Mouse (Mus musculus) layer of hippocampus, adult 9-11 months (tissue): ENCODE results near the gene Sesn3.

Source experiments
- DNase-seq: peaks from one replicate; pipeline ENCODE4 v3.0.0; 2022

Sesn3 gene

DNA sequence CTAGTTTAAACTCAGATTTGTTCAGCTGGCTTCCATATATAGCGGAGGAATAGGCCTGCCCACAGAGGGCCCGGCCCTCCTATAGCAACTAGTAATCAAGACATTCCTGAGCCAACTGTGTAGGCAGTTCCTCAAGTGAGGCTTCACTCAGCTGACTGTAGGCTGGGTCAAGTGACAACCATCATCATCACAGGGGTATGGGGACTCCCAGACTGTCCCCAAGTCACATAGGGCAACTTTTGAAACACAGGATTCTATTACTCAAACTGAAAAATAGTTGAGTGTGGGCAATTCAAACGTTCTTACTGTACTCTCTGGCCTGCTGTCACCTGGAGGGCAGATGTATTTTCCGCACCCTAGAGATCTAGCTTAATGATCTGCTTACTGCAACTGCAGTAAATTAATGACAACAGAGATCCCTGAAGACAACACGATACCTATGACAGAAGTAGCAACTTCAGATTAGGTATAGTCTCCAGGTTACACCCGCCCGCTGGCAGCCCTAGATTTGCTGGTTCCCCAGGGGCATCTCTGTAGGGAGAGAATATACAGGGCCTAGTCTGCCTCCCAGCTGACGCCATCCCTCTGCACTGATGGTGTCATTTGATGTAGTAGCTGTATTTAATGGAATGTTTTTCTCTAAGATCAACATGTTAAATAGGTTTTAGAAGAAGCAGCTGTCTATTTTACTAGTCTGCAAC, 87.4 kb downstream of the Sesn3 start:
- no peak for DNase-seq

DNA sequence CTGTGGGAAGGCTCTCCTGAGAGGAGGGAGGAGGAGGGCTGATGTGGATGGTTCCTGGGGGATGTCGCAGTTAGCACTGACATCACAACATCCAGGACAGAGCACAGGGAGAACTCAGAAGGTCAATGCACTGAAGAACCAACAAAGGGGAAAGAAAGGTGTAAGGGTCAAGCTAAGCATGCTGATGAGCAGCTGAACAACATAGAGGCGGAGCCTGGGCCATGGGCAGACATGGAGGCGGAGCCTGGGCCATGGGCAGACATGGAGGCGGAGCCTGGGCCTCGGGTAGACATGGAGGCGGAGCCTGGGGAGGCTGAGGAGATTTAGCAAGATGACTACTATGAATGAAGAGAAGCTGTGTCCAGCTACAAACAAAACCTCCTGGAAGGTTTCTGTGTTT, 88.7 kb downstream of the Sesn3 start:
- DNase-seq, result no peak

DNA sequence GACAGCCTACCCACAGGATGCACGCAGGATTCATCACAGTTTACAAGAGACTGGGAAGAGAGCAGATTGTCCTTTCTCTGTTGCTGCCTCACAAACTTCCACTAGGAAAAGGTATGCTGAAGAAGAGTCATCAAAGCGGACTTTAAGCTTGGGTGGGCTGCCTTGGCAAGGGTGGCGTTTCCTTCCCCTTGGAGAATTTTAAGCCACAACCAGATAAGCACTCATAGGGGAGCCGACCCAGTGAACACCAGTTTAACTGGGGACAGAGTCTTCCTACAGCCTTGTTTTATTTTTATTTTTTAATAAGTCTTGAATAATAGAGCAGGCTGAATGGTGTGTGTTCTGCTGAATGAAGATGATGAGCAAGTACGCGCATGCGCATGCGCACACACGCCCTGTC, 89.9 kb downstream of the Sesn3 start:
- no peak for DNase-seq

DNA sequence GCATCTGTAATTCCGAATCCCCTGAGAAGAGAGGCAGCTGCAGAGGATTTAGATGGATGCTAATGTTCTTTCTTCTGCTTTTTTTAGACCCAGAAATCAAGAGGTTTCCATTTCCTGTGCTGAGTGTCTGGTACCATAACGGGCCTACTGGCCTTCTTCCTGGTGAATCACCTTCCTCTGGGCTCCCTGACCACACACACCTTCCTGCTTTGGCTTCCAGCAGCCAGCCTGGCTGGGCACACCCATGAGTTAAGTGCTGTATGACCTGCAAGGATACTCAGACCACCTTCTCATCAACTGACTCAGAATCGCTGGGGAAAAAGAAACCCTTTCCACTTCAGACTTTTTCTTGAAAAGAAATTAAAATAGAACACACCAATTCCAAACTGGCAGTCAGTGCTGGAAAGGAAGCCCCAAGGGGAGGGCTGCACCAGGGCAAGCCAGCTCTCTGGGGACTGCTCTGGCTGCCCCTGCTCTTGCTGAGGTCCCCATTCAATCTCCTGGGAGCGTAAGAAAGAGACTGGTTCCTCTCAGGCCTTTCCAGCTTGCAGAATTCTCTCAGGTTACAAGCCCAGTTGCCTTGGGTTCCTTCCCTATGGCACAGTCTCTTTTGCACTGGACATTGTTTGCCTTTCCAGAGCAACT, 90.7 kb downstream of the Sesn3 start:
- DNase-seq, result no peak

DNA sequence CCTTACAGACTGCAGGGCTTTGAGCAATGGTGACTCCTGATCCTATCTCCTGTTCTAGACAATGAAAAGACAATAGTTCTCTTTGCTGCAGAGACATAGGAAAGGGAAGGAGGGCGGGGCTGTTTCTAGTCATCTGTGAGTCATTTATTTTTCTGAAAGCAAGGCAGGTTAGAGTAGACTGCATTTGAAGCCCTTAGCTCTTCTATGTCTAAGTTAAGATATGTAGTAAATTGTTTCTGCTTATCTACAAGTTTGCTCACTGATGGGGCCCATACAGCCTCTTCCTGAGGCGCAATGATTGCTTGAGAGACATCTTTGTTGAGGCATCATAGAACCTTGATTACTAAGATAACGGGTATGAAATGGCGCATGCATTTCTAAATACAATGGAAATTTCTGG, 93.0 kb downstream of the Sesn3 start:
- no peak for DNase-seq

DNA sequence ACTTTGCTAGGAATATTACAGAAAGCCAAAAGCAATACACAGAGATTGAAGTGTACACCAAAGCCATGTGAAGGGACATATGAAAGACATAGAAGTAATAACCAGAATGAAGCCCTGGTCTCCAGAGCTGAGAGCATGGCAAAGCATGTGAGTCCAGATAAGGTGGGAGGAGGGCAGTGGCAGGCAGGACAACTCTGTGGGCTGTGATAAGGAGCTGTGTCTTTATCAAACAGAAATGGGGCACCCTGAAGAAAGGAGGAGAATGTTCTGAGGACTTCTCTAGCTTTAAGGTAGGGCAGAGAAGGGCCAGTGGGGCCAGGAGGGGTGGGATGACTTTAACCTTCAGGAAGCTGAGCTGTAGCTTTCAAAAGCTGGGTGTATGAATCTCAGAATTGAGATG, 94.4 kb downstream of the Sesn3 start:
- DNase-seq, result no peak

DNA sequence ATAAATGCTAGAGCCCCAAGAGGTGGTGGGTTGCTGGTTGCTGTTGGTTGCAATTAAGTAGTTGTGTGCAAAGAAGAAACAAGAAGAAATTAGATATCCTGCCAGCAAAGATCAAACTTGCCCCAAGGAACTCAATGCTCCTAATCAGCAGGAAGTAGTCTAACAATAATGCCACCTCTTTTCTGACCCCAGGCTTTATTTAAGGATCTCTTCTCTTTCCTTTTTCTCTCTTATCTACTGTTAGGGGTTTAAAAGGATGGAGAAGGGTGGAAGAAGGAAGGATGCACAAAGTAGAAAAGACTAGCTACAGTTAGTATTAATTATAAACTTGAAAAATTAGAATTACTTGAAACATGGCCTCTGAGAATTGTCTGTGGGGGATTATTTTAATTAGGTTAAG, 97.6 kb downstream of the Sesn3 start:
- no peak for DNase-seq

DNA sequence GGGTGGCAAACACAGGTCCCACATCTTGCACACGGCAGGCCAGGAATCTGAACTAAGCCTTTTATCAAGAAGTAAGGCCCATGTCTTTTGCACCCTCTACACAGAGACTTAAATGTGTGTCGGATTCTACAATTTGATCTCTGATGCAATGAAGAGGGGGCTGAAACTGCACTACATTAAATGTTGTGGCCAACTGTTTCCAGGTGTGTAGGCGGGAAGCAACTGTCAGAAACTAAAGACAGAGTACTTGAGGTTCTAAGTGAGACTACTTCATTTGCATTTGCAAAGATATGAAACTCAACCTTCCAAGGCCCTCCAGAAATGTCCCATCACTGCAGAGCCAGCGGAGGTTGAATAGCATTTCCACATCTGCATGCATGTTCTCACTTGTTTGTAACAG, 101.3 kb downstream of the Sesn3 start:
- peak; percentile 41 for DNase-seq

DNA sequence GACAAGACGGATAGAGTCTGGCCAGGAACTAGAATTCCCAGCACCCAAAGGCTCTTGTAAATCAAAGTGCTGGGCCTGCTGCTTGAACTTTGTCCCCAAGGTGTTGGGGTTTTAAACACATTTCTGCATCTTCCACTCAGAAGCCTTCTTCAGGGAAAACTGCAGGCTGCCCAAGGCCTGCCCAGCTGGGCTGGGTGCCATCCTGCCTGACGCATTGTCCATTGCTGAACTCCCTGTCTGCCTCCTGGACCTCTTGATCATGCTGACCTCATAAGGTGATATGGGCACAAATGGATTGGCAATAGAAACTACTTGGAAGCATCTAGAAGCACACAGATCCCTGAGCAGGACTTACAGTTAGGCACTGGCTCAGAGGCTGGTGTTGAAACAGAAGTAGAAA, 103.3 kb downstream of the Sesn3 start:
- DNase-seq, result no peak

DNA sequence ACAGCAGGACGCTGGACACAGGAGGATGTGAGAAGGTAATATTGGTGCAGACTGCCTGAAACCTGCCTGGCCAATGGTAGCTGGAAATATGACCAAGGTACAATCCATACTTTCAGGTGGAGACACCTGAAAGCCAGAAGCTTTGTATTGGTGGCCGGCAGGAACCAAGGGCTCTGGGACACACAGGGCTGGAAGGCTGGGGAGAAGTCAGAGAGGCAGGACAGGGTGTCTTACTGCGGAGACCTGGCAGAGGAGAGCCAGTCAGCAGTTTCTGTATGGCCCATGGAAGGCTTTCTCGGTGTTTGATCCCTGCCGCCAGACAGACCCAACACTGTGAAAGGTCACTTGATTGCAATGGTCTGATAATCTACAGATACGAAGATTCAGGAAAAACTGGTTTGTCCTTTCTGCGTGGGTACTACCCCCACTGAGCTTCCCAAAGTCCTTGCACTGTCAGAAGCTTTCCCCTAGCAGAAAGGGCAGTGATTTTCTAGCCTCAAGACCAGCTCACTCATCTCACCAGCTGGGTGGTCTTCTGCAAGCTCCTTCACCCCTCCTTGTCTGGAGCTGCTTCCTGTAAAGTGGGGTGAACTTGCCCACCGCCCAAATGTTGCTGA, 105.0 kb downstream of the Sesn3 start:
- DNase-seq, result no peak

DNA sequence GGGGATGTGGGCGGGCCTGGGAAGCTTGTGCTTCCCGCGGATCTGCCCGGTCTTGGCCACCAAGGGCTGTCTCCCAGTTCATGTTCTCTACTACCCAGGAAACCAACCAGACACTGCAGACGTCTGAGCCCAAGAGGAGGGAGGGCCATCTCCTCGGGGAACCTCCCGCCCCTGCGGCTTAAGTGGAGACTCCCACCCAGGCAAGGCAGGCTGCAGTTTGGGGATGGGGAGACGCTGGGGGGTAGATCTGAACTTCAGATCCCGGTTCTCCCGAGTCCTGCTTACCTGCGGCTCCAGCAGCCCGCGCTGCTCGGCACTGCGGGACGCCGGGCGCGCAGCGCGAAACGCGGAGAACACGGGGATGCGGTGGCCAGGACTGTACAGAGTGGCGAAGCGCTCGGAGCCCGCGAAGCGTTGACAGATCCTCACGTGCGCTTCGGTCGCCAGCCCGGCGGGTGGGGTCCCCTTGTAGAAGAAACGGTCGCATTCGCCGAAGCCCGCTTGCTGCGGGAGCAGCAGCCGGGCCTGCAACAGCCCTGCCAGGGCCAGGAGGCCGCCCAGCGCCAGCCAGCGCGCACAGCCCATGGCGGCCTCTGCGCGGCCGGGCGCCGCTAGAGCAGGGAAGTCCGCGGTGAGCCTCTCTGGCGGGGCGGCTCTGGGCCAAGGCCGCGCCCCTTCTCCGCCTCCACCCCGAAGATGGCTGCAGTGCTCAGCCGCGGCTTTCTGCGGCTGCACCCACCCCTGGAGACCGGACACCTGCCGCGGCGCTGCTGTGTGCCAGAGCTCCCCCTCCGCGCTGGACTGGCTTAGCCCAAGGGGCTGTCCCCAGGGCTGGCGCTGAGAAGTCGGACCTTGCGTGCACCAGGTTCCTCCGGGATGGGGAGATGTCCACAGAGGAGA, 105.8 kb downstream of the Sesn3 start:
- DNase-seq, result peak; percentile 85

DNA sequence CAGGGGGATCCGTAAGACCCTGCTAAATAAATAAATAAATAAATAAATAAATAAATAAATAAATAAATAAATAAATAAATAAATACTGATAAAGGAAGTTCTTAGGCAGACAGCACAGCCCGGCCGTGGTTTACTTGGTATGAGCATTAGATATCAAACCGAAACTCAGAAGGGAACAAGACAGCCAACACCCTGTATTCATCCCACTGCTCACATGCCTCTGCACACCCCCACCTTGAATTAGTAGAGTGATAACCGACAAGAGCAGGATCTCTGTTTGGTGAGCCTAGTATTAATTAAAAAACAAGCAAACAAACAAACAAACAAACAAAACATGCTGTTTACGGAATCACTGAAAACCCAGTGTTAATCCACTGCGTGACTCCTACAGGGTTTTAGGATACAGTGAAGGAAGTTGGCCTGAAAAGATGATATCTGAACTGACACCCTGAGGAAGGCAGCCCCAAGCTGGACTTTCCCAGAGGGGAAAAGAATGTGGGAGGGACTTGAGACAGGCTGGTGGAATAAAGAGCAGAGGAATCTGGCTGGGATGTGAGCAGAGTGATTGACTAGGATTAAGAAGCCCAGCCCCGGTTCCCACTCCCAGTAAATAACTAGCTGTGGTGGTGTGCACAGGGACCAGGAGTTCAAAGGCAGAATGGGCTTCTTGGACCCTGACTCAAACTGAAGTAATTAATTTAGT, 106.6 kb downstream of the Sesn3 start, which contains the start of gene Endod1:
Gene Endod1, minus strand, starts transcription at position 155 of the 703 bp plus-strand sequence.
- DNase-seq, result peak; percentile 49

DNA sequence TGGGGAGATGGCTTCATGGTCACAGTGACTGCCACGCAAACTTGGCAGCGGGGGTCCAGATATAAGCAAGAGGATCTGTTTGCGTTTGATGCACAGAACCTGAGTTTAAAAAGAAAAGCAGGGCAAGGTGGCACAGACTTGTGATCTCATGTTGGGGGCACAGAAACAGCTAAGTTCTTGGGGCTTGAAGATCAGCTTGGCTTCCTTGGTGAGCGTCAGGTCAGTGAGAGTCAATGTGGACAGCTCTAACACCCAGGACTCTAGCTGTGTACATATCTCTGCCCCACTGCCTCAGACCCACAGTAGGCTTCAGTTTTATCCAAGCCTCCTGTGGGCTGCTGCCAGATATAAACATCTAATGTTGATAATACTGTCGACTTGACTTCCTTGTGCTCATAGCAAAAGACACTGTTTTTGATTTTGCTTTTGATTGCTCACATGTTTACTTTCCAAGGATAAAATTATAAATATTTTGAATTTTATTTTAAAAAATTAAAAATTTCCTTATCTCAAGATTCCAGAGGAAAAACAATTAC, 107.5 kb downstream of the Sesn3 start:
- no peak for DNase-seq
